Mouse (Mus musculus): Measurements from ENCODE around the gene Pde10a. TPM values are rescaled to one million over a fixed set of nuclear protein-coding genes. Genes with fewer than 3 reads are reported as not detected.

Gene Pde10a
- total RNA-seq, 2 experiments from 2014 or later: 0.77 TPM; not detected in 1

DNA sequence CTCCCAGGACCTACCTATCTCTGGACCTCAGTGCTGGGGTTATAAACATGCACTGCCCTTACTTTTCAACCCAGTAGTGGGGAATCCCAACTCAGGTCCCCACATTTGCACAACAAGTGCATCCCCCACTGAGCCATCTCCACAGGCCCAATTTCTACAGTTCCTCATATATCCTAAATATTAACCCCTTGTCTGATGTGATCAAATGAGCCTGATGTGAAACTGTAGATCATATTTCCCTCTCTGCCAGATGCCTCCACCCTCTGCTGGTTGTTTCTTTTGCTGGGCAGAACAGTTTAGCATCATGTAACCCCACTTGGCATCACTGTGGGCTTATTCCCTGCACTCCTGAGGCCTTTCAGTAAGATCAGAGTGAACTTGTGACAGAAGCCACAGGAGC is 390.5 kb downstream of the Pde10a start:
- no peak for ATAC-seq (replicated peaks; ENCODE audit: low FRiP score, poor library complexity, severe bottlenecking)

DNA sequence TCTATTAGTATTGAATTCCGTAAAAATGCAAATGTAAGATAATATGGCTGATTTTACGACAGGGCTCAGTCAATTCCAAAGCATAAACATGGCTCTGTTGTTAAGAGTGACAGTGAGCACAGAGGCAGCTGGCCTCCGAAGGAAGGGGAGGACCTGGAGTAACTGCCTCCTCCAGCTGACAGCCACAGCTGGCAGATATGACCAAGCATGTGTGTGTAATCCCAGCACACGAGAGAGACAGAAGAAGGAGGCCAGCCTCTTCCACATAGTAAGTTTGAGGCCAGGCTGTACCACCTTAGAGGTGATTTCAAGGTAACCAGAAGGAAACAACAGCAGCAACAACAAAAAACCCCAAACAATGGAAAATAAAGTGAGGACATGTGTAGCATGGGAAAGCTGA is 397.9 kb downstream of the Pde10a start:
- ATAC-seq (replicated peaks; ENCODE audit: low FRiP score, poor library complexity, severe bottlenecking): no peak

DNA sequence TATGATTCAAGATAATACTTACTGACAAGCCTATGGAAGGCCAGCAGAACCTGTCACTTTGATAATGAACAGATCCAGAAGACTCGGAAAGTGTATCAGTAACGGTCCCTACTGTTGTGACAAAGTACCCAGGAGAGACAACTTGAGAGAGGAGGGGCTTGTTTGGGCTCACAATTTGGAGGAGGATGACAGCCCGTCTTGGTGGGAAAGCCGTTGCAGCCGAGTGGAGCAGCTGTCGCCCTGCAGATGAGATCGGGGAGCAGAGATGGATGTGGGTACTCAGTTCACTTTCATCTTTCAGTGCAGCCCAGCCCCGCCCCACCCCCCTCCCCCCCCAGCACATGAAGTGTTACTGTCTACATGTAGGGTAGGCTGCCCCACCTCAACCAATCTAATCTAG is 398.6 kb downstream of the Pde10a start:
- ATAC-seq (replicated peaks; ENCODE audit: low FRiP score, poor library complexity, severe bottlenecking): no peak

DNA sequence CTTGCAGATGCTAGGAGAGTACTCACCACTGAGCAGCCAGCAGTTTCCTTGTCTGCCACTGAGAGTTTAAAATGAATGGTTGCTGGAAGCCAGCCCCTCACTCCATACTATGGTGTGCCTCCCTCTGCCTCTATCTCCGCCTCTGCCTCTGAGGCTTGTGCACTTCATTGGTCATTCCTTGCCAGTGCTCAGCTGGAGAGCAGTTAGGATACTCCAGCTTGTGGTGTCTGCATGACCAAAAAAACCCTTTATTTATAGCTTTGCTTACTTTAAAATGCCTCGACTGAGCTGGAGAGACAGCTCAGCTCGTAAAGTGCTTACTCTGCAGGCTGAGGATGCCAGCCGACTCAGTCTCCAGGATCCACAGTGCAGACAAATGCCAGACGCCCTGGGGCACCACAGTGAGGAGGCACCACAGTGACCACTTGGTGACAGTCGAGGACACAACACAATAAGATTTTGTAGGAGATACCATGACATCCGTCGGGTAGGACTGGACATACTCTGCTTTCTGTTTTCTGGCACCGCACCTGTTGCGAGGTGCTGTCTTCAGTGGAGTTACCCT is 400.7 kb downstream of the Pde10a start:
- ATAC-seq (replicated peaks; ENCODE audit: low FRiP score, poor library complexity, severe bottlenecking): no peak

DNA sequence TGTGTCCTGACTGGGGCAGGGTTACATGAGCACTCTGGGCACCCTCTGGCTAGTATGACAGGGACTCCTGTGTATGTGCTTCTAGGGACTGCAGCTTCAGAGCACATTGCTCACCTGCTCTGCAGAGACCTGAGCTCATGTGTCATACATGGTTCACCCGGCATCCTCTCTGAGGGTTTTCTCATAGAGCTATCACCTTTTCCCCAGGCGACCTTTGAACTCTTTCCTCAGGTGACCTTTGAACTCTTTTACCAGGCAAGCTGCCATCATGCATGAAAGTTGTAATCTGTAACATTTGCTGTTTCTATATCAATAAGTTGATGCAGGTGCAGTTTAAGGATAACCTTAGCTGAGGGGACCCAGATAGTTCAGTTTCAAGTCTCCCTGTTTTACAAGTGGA is 403.4 kb downstream of the Pde10a start:
- ATAC-seq (replicated peaks; ENCODE audit: low FRiP score, poor library complexity, severe bottlenecking): no peak

DNA sequence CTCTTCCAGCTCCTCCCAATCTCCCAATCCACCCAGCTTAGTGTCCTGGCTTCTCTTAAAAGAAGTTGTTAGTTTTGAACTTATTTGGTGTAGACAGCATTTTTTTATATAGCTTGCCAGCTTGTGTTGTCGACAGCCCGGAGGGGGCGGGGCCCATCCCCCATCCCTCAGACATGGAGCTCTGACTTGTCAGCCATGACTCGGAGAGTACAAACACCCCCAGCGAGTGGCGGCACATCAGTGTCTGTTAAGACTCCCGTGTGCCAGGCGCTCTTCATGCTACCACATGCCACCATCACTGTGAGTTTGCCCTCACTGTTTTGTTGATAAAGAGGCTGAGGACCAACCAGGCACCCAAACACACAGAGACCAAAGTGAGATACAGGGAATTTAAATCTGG is 404.5 kb downstream of the Pde10a start:
- ATAC-seq (replicated peaks; ENCODE audit: low FRiP score, poor library complexity, severe bottlenecking): no peak

DNA sequence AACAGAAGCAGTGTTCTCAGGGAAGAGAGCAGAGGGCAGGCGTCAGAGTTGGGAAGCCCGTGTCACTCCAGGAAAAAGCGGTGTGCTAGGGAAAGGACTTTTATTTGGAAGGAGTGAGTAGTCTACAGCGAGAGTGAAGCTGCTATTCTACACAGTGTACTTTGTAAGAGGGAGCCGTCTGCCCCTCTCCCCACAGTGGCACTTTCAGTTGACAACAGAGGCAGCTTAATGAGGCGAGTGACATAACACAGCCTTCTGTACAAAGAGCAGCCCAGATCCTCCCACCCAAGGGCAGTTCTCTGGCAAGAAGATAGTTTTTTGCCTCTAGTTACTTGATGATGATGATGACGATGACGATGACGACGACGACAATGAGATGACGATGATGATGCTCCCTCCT is 410.4 kb downstream of the Pde10a start:
- no peak for ATAC-seq (replicated peaks; ENCODE audit: low FRiP score, poor library complexity, severe bottlenecking)

DNA sequence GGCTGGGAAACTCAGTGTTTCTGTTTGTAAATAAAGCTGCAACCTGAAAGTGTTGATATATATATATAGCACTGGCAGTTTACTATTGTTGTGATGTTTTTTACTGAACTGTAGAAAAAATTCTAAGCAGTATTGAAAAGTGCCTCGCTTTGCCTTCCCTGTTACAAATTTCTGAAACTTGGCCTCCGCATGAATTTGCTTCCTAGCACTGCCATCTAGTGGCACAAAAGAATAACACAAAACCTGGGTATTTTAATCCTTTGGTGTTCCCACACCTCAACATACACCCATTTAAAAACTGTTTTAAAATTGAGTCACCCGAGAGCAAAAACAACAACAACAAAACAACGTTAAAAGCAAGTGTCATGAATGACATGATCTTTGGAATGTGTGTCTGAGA is 411.4 kb downstream of the Pde10a start:
- ATAC-seq (replicated peaks; ENCODE audit: low FRiP score, poor library complexity, severe bottlenecking): no peak

DNA sequence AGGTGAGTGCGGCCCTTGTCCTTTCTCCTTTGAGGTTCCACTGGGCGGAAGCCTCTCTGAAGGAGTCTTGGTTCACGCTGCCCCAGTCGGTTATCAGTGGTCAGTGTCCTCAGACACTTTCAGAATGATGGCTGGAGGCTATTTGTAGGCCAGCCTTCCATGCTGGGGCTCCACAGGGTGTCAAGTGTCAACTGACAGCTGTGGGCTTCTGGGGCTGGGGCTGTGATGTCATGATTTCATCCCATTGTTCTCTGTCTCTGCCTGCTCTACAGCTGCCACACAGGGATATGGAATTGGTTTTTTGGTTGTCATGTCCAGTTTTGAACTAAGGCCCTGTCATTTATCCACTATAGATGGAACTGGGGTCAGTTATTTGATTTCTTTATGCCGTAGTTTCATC is 426.4 kb downstream of the Pde10a start:
- no peak for ATAC-seq (replicated peaks; ENCODE audit: low FRiP score, poor library complexity, severe bottlenecking)

DNA sequence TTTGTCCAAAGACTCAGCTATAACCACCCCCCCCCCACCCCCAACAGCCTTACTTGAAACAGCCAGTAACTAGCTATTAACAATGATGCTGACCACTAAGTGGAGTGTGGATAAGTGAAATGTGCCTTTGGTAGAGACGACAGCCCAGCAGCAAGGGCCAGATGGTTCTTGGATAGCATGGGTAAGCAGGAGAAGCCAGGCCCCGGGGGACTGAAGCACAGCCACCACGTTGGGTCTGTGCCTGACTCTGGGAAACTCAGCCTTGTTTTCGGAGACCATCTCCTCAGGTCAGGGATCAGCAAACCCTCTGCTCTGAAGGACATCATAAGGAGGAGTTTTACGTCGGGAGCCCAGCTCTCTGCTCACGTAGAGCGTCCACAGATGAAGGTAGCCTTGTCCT is 427.8 kb downstream of the Pde10a start:
- ATAC-seq (replicated peaks; ENCODE audit: low FRiP score, poor library complexity, severe bottlenecking): no peak

DNA sequence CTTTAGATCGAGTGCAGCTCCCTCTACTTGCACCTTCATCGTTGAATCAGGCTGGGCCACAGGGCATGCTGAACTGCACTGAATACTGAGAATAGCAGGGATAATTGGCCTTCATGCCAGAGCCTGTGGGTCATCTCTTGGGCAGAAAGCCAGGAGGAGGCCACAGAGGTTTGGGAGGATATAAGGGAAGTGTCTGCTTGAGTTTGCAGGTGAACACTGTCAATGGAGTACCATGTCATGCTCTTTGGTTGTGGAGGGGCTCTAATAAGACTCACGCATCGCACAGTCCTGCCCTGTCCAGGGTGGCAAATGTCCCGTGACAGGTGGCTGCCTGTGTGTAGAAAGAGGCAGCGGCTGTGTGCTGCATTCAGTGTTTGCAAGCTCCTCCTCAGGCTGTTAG is 433.0 kb downstream of the Pde10a start:
- no peak for ATAC-seq (replicated peaks; ENCODE audit: low FRiP score, poor library complexity, severe bottlenecking)

DNA sequence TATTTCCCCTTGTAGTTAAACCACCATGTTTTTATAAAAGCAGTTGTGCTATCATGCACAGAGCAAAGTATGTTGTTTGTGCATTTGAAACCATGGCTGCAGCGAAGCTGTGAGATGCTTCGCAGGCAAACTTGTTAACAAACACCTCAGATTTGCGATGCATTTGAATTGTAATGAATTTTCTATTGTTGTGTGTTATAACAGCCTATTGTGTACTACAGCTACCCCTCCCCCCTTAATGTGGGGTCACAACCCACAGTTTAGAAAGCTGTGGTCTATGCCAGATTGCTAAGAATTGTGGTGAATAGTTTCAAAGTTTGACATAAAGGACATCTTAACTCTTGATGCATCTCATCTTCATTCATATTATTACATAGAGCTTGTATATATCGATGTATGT is 435.2 kb downstream of the Pde10a start:
- ATAC-seq (replicated peaks; ENCODE audit: low FRiP score, poor library complexity, severe bottlenecking): no peak

DNA sequence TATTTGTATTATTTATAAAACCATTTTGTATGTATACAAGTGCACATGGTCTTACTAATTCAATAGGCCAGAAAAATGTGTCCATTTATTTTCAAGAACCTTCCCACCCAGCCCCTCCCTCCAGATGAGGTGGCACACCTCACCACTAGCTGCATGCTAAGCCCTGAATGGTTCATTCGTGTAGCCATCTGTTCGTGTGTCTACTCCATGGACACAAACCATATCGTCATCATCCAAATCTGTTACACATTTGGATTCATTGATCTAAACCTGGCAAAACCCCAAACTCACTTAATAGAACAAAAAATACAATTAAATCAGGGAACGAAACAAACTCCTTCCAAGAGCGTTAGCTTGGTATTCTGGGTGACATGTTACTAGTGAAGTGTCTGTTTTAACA is 435.9 kb downstream of the Pde10a start:
- ATAC-seq (replicated peaks; ENCODE audit: low FRiP score, poor library complexity, severe bottlenecking): no peak

DNA sequence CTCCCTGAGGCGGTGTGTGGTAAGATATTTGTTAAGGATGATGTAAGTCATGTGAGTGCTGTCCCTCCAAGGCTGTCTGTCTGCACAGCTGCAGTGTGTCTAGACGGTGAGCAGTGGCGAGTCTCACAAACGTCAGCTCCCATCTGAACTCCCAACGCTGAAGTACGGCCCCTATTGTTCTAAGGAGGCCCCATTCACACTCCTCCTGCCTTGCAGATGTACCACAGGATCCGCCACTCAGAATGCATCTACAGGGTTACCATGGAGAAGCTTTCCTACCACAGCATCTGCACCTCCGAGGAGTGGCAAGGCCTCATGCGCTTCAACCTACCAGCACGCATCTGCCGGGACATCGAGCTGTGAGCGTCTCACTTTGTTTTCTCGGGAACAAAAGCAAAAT is 436.5 kb downstream of the Pde10a start:
- ATAC-seq (replicated peaks; ENCODE audit: low FRiP score, poor library complexity, severe bottlenecking): no peak

DNA sequence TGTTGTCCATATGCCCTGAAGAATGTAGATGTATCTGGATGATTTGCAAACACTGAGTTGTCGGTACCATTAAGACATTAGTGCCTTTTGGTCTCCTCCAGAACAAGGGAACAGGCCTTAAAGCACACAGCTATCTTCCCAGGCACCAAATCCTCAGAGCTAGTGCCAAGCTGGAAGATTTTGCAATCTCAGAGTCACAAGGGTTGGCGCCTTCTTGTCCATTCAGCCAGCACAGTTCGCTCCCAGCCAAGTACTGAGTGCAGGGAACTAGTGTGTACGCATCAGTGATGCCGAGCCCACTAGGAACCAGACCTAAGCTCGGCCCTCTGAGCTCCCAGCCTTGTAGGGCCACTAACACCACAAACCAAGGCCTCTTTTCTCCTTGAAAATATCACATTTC is 440.0 kb downstream of the Pde10a start:
- no peak for ATAC-seq (replicated peaks; ENCODE audit: low FRiP score, poor library complexity, severe bottlenecking)

DNA sequence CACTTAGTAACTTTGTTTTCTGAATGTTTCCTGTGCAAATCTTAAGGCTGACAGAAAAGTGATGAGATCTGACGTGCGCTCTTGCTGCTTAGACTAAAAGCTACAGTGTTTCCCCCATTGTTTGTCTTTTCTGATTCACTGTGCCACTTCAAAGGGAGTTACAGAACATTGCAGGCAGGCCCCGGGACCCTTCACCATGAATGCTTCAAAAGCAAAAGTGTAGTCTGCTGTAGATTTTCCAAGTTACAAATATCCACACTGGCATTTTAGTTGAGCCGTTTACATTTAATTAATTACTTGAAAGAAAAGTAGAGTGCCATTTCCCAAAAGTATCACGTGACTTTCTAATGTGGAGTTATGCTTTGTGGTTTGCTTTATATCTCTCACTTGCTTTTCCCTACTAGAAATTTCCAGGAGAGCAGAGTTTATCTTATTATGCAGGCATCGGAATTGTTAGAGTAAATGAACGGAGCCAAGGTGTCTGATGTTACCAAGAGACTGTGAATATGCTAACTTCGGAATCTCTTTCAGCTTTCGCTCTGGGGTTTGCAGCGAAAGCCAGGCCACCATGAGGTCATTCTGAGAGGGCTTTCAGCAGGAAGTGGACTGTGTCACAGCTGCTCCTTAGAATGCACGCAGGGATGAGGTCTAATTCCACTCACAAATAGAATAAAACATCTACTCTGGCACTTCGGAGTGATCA is 447.1 kb downstream of the Pde10a start:
- ATAC-seq (replicated peaks; ENCODE audit: low FRiP score, poor library complexity, severe bottlenecking): no peak

DNA sequence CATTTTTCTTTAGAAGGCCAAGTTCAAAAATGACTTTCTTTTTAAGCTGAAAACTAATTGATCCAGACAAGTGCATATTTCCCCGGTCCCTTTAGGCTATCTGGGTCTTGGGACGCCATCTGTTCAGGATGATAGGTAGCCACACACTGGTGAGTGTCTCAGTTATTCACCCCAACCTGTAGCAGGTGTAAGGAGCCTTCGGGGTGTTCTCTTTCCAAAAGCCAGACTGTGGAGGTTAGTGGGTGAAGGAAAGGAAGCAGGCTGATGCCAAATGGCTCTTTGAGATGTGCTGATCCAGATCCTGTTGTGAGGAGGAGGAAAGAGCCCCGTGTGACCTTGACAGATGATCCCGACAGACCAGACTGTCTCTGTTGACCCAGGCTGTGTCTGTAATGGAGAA is 448.2 kb downstream of the Pde10a start:
- no peak for ATAC-seq (replicated peaks; ENCODE audit: low FRiP score, poor library complexity, severe bottlenecking)

DNA sequence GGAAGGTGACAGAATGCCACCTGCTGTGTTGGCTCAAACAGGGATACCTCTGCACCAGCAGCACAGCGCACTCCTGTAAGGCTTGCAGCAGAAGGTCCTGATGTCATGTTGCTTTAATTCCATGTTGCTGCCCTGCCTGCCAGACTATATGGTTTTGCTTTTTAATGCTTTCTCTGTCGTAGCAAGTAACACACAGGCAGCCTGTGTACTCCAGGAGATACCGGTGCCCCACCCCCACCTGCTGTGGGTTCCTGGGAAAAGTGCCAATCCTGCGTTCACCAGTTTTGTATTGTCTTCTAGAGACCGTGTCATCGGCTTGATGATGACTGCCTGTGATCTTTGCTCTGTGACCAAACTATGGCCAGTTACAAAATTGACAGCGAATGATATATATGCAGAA is 449.3 kb downstream of the Pde10a start:
- no peak for ATAC-seq (replicated peaks; ENCODE audit: low FRiP score, poor library complexity, severe bottlenecking)

DNA sequence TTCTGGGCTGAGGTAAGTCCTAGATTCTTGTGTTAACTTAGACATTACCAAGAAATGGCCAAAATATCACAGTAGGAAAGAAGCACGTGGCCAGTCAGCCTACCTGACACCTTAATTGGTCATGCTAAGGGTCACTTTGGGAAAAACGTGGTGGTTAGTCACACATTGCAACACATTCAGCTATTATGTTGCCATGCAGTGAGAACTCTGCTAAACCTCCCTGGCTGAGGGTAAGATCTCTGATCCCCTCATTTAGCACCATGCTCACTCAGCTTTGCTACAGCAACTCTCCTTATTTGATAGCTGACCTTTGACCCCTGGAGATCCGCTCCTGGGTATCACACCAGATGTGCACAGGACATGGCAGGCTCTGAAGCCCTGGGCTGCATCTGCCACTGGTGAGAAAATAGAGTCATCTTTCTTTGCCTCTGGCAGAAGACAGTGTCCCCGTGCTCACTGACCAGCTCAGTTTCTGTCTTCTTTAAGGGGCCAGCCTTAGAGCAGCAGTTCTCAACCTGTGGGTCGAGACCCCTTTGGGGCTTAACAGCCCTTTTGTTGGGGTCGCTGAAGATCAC is 449.7 kb downstream of the Pde10a start:
- ATAC-seq (replicated peaks; ENCODE audit: low FRiP score, poor library complexity, severe bottlenecking): no peak

DNA sequence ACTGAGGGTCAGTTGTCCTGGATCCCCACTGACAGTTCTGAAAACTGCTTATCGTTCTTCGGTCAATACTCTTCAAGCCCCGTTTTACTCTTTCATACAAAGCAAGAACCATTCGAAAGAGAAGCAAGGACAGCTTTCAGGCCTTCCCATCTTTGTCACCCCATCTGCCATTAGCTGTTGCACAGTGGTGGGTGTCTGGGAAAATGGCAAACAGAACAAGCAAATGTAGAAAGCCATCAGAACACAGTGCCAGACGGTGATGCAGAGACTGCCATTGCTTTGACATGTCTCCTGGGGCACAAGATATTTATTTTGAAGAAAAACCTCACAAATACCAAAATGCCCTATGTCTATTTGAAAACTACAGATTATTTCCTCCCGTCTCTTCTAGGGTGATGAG is 451.6 kb downstream of the Pde10a start:
- ATAC-seq (replicated peaks; ENCODE audit: low FRiP score, poor library complexity, severe bottlenecking): no peak

DNA sequence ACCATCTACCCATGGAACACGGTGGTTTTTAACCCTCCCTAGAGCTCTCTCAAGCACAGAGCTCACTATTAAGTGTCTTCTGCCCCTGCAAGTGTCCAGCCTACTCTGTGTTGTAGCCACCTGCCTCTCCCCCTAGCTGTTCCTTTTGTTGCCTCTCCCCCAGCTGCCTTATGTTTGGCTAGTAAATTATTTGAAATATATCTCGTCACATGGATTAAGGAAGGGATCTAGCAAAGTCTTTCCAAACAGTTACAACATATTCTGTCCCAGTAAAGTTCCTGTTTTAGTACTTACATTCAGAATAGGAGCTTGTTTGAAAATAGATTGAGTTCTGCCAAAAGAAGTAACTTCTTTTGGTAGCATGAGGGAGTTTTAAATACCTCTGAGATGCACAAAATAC is 452.1 kb downstream of the Pde10a start:
- no peak for ATAC-seq (replicated peaks; ENCODE audit: low FRiP score, poor library complexity, severe bottlenecking)

DNA sequence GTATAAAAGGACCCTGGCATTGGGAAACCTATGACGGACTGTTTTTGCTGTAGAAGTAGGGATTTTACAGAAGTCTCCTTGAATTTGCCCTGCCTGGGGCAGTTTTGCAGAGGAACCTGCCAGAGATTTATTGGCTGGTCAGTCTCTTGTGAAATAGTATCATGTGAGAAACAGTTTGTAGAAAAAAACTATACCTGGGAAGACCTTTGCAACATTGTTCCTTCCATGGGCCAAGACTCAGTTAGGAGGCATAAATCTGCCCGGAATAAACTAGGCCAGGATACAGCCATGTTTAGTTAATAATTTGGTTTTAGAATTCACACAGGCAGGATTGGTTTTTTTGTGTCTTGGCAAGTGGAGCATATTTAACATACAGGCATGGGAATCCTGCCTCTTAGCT is 458.4 kb downstream of the Pde10a start:
- no peak for ATAC-seq (replicated peaks; ENCODE audit: low FRiP score, poor library complexity, severe bottlenecking)

Measured in erythroblast, adult 5-6 weeks (primary cell).